ENCODE assay signal across 8 mouse cellular contexts in genomic region chr10:121642054-121642947, GRCm38 (mm10). TPM values are rescaled to one million over a fixed set of nuclear protein-coding genes. Genes with fewer than 3 reads are reported as not detected.
DNase-seq lines count a peak whose midpoint lies in the region; ATAC-seq lines count a peak whose summit lies in the region.

No protein-coding gene starts in this region.

- H3K4me2 ChIP-seq in kidney, embryonic 15.5 days: peak overlapping the region; percentile 100
- peak overlapping the region; percentile 83 for H3K4me2 ChIP-seq in hindbrain, embryonic 14.5 days (replicated peaks)
- peak overlapping the region; percentile 96 for H3K4me2 ChIP-seq in midbrain, embryonic 11.5 days

- peaks cover 44% of the 10 kb centered on the region for H3K27me3 ChIP-seq in kidney, embryonic 15.5 days
- peaks cover 36% of the 10 kb centered on the region for H3K27me3 ChIP-seq in hindbrain, embryonic 14.5 days (ENCODE audit: control insufficient read depth, insufficient read depth, low read length)
- H3K27me3 ChIP-seq in midbrain, embryonic 11.5 days (ENCODE audit: control insufficient read depth, insufficient read depth, low read length): peaks cover 32% of the 10 kb centered on the region

- H3K9me3 ChIP-seq in kidney, embryonic 15.5 days (replicated peaks): no peaks in the 10 kb centered on the region
- no peaks in the 10 kb centered on the region for H3K9me3 ChIP-seq in hindbrain, embryonic 14.5 days (ENCODE audit: control insufficient read depth, low read length)
- no peaks in the 10 kb centered on the region for H3K9me3 ChIP-seq in midbrain, embryonic 11.5 days (ENCODE audit: control insufficient read depth, low read length)

- peaks cover 18% of the 10 kb centered on the region for H3K4me1 ChIP-seq in kidney, embryonic 15.5 days
- H3K4me1 ChIP-seq in hindbrain, embryonic 14.5 days (replicated peaks; ENCODE audit: control insufficient read depth, insufficient read depth, low read length): peaks cover 20% of the 10 kb centered on the region
- H3K4me1 ChIP-seq in midbrain, embryonic 11.5 days (ENCODE audit: control insufficient read depth, insufficient read depth, low read length): peaks cover 15% of the 10 kb centered on the region

- H3K9ac ChIP-seq in kidney, embryonic 15.5 days: peak overlapping the region; percentile 50
- H3K9ac ChIP-seq in hindbrain, embryonic 14.5 days: peak overlapping the region; percentile 52
- H3K9ac ChIP-seq in midbrain, embryonic 11.5 days (ENCODE audit: low read length): peak overlapping the region; percentile 54; the same call in 1 of the 2 replicates

- 5% methylated on average over 28 of the region's 28 CpGs for WGBS in kidney, embryonic 15.5 days
- WGBS in hindbrain, embryonic 14.5 days: 6% methylated on average over 28 of the region's 28 CpGs
- WGBS in midbrain, embryonic 11.5 days: 6% methylated on average over 28 of the region's 28 CpGs

- peak overlapping the region; percentile 61 for H3K4me3 ChIP-seq in kidney, embryonic 15.5 days (replicated peaks)
- peak overlapping the region; percentile 43 for H3K4me3 ChIP-seq in hindbrain, embryonic 14.5 days (replicated peaks; ENCODE audit: low read length)
- H3K4me3 ChIP-seq in midbrain, embryonic 11.5 days (ENCODE audit: low read depth, low read length): peak overlapping the region; percentile 55

- DNase-seq in kidney, adult 11 months: no peak
- peak; percentile 13 for DNase-seq in embryo, embryonic 10 days (ENCODE audit: low spot score)
- DNase-seq in hindbrain, embryonic 14.5 days (ENCODE audit: low spot score): no peak
- DNase-seq in midbrain, embryonic 11.5 days (ENCODE audit: low spot score, missing footprints): peak; percentile 96
- no peak for DNase-seq in spleen, postnatal 10 days (ENCODE audit: low spot score in 2 of 2)
- no peak for DNase-seq in frontal cortex, postnatal 10 days (ENCODE audit: low spot score in 2 of 2)
- DNase-seq in layer of hippocampus, postnatal 36 days: no peak

- no peaks in the 10 kb centered on the region for H3K36me3 ChIP-seq in kidney, embryonic 15.5 days
- H3K36me3 ChIP-seq in hindbrain, embryonic 14.5 days (replicated peaks; ENCODE audit: control insufficient read depth, insufficient read depth): no peaks in the 10 kb centered on the region
- no peaks in the 10 kb centered on the region for H3K36me3 ChIP-seq in midbrain, embryonic 11.5 days (ENCODE audit: control insufficient read depth, insufficient read depth, low read length)

- ATAC-seq in kidney, embryonic 15.5 days (replicated peaks; ENCODE audit: low FRiP score): 0 out of 2 replicates have a peak, but pooled peaks have one; percentile 24
- no peak for ATAC-seq in hindbrain, embryonic 14.5 days (ENCODE audit: low FRiP score)
- ATAC-seq in midbrain, embryonic 11.5 days (ENCODE audit: low FRiP score): no peak

- H3K27ac ChIP-seq in kidney, embryonic 15.5 days: no peak overlapping the region
- no peak overlapping the region for H3K27ac ChIP-seq in hindbrain, embryonic 14.5 days
- no peak overlapping the region for H3K27ac ChIP-seq in midbrain, embryonic 11.5 days (ENCODE audit: low read depth, low read length)

RNA-seq across cellular contexts. Expression of gene D930020B18Rik, which starts 0.9 kb away (rescaled TPM):
- polyA plus RNA-seq in kidney, embryonic 15.5 days (2015; fragmentation: Nextera tagmentation; extraction: Ambion mirVana): 0.19 and 0.42 TPM in 2 replicates
- polyA plus RNA-seq in hindbrain, embryonic 14.5 days (2014; fragmentation: Nextera tagmentation; extraction: Ambion mirVana): 0.16 and 0.31 TPM in 2 replicates
- polyA plus RNA-seq in midbrain, embryonic 11.5 days (2014; fragmentation: Nextera tagmentation; extraction: Ambion mirVana): not detected in 2 replicates
- total RNA-seq in layer of hippocampus, postnatal 36 days (2021): under 1 TPM; 0.32 to 0.48 TPM

RNA-seq across cellular contexts. Expression of gene Xpot, which starts 16.2 kb away (rescaled TPM):
- polyA plus RNA-seq in kidney, embryonic 15.5 days (2015; fragmentation: Nextera tagmentation; extraction: Ambion mirVana): 50.8 and 55.9 TPM in 2 replicates
- 31.7 and 41.0 TPM in 2 replicates for polyA plus RNA-seq in hindbrain, embryonic 14.5 days (2014; fragmentation: Nextera tagmentation; extraction: Ambion mirVana)
- 55.5 and 68.5 TPM in 2 replicates for polyA plus RNA-seq in midbrain, embryonic 11.5 days (2014; fragmentation: Nextera tagmentation; extraction: Ambion mirVana)
- 10 to 100 TPM; 65.7 to 73.6 TPM for total RNA-seq in layer of hippocampus, postnatal 36 days (2021)

RNA-seq across cellular contexts. Expression of gene Tbk1, which starts 55.7 kb away (rescaled TPM):
- polyA plus RNA-seq in kidney, embryonic 15.5 days (2015; fragmentation: Nextera tagmentation; extraction: Ambion mirVana): 31.2 and 31.8 TPM in 2 replicates
- 33.4 and 33.6 TPM in 2 replicates for polyA plus RNA-seq in hindbrain, embryonic 14.5 days (2014; fragmentation: Nextera tagmentation; extraction: Ambion mirVana)
- polyA plus RNA-seq in midbrain, embryonic 11.5 days (2014; fragmentation: Nextera tagmentation; extraction: Ambion mirVana): 34.0 and 35.7 TPM in 2 replicates
- 10 to 100 TPM; 51.9 to 53.7 TPM for total RNA-seq in layer of hippocampus, postnatal 36 days (2021)

Comparison
In these comparisons a context has a peak if more than half of its experiments do, and no peak if none do; other contexts are left out.
1. DNase-seq: peak in embryo, embryonic 10 days (single experiment) and midbrain, embryonic 11.5 days (single experiment); none in kidney, adult 11 months (single experiment), hindbrain, embryonic 14.5 days (single experiment), spleen, postnatal 10 days (0 of 2), frontal cortex, postnatal 10 days (0 of 2) and layer of hippocampus, postnatal 36 days (0 of 2).
2. Peak in every context shown above with its lines, with median percentiles within 50 percentile points of each other: H3K4me2 ChIP-seq, H3K4me3 ChIP-seq and H3K9ac ChIP-seq.